Mouse (Mus musculus) spleen, adult 2 months (tissue): ENCODE measurements at regions not wholly inside any gene's neighbourhood (a gene's known extent, or its start where the extent isn't known, plus 50 kb on each side); places are given as distances from the start of the nearest gene placed in this dataset.

ENCODE experiments used
- DNase-seq, 2 experiments: peaks; one replicate each; pipeline versions ENCODE4 v3.0.0 to v3.0.0-alpha.2; 2012 to 2021; ENCODE audit warnings: low spot score in 2 of 2, low read depth in 1 of 2
- H3K27ac ChIP-seq: fragments of 200-500 bp; 2 replicates; pipeline ENCODE4 v1.5.1; 2012; ENCODE audit warnings: low read length, inconsistent platforms; ENCODE audit not compliant: insufficient read depth
- H3K27me3 ChIP-seq: fragments of 200-500 bp; 2 replicates; pipeline ENCODE4 v1.6.1; 2012; ENCODE audit warnings: mild to moderate bottlenecking, moderate library complexity, low read length, inconsistent platforms; ENCODE audit not compliant: control insufficient read depth, insufficient read depth
- H3K36me3 ChIP-seq: fragments of 200-500 bp; 2 replicates; pipeline ENCODE4 v1.6.1; 2012; ENCODE audit warnings: mild to moderate bottlenecking, low read length, inconsistent platforms; ENCODE audit not compliant: control insufficient read depth, insufficient read depth
- H3K4me1 ChIP-seq: fragments of 200-500 bp; 2 replicates; pipeline ENCODE4 v1.6.1; 2011; ENCODE audit warnings: inconsistent platforms; ENCODE audit not compliant: control insufficient read depth, insufficient read depth, insufficient read length
- H3K4me3 ChIP-seq: fragments of 200-500 bp; 2 replicates; pipeline ENCODE4 v1.5.1; 2011; ENCODE audit warnings: mild to moderate bottlenecking, inconsistent platforms; ENCODE audit not compliant: insufficient read depth, insufficient read length; ENCODE audit errors: extremely low read depth
- CTCF ChIP-seq: fragments of 200-500 bp; IDR thresholded peaks from 2 replicates; pipeline ENCODE4 v1.5.1; 2011; ENCODE audit warnings: mild to moderate bottlenecking, inconsistent platforms; ENCODE audit not compliant: insufficient read depth, insufficient read length, insufficient replicate concordance; ENCODE audit errors: extremely low read depth
- POLR2A ChIP-seq: fragments of 200-500 bp; IDR thresholded peaks from 2 replicates; pipeline ENCODE4 v1.6.1; 2011; ENCODE audit warnings: low read depth, low read length, inconsistent platforms
- WGBS: fragments of 180-500 bp; shearing (Covaris S2); methylation state at CpG from one replicate; pipeline ENCODE4 v1.1.7; 2018; 5-methylcytosine and 5-hydroxymethylcytosine counted together

- H3K27me3 ChIP-seq, result no peaks in the 10 kb centered on the region
- WGBS, result 89% methylated on average over 6 of the region's 6 CpGs
- no peaks in the 10 kb centered on the region for H3K4me1 ChIP-seq
- DNase-seq, result no peak
- no peak overlapping the region for H3K4me3 ChIP-seq
- H3K36me3 ChIP-seq, result no peaks in the 10 kb centered on the region
- no peak overlapping the region for H3K27ac ChIP-seq
- TF ChIP-seq CTCF (no peak), POLR2A (no peak)
Measured at GRCm38 (mm10) chr2:169450801-169451200, 136.7 kb downstream of the Gm11011 start.

GRCm38 (mm10) chr2:169447495-169448280 lies 139.9 kb downstream of the Gm11011 start:
- TF ChIP-seq POLR2A, result no peak
- TF ChIP-seq CTCF, result no peak
- Histone ChIP-seq H3K27ac (no peak overlapping the region), H3K36me3 (no peaks in the 10 kb centered on the region), H3K4me1 (no peaks in the 10 kb centered on the region), H3K4me3 (no peak overlapping the region), H3K27me3 (no peaks in the 10 kb centered on the region)
- no peak for DNase-seq
- WGBS, result 75% methylated on average over 6 of the region's 6 CpGs

- Histone ChIP-seq H3K36me3 (no peaks in the 10 kb centered on the region), H3K27me3 (no peaks in the 10 kb centered on the region), H3K27ac (no peak overlapping the region), H3K4me1 (no peaks in the 10 kb centered on the region), H3K4me3 (no peak overlapping the region)
- DNase-seq, result no peak
- WGBS, result 92% methylated on average over 5 of the region's 5 CpGs
- TF ChIP-seq POLR2A (no peak), CTCF (no peak)
Measured at GRCm38 (mm10) chr2:169445877-169446276, 141.7 kb downstream of the Gm11011 start.

DNA sequence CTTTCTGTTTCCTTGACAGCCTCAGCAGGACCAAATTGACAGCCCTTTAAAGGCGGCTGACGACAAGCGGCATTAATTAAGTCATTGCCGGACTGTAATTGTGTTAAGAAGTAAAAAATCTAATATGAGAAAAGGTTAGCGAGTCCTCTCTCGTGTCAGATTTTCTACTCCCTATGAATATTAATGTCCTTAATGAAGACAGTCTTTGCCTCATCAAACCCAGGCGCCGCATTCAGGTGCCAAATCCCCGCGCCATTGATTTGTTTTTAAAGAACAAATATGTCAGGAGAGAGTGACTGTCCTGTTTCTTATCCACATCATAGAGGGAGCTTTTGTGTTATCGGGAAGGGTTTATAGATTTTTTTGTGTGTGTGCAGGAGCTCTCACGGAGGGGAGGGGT lies 142.2 kb downstream of the Gm11011 start:
- Histone ChIP-seq H3K4me3 (no peak overlapping the region), H3K27me3 (no peaks in the 10 kb centered on the region), H3K27ac (no peak overlapping the region), H3K36me3 (no peaks in the 10 kb centered on the region), H3K4me1 (no peaks in the 10 kb centered on the region)
- DNase-seq, result no peak
- WGBS, result 95% methylated on average over 12 of the region's 12 CpGs
- no peak for TF ChIP-seq POLR2A
- TF ChIP-seq CTCF, result no peak

DNA sequence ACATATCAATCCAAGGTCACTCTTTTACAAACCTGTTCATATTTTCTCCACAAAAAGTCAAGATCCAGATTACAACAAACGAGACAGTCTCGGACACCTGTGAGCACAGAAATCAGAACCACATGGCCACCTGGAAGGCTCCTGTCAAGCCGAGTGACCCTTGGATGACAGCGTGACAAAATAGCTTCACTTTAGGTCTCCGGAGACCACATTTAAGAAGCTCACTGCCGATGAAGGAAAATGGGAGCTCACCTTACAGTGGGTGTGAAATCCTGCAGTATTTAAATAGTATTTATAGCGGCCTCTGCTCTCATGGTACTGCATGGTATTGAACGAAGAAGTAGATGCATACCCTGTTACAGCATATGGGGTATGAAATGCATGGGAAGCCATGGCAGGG lies 144.3 kb downstream of the Gm11011 start:
- Histone ChIP-seq H3K4me1 (no peaks in the 10 kb centered on the region), H3K36me3 (no peaks in the 10 kb centered on the region), H3K4me3 (no peak overlapping the region), H3K27me3 (no peaks in the 10 kb centered on the region), H3K27ac (no peak overlapping the region)
- WGBS, result 90% methylated on average over 8 of the region's 8 CpGs
- DNase-seq, result no peak
- no peak for TF ChIP-seq POLR2A
- no peak for TF ChIP-seq CTCF

GRCm38 (mm10) chr2:169431516-169431915 lies 156.0 kb downstream of the Gm11011 start:
- no peak overlapping the region for H3K4me3 ChIP-seq
- H3K27me3 ChIP-seq, result no peaks in the 10 kb centered on the region
- no peak for DNase-seq
- TF ChIP-seq POLR2A (no peak), CTCF (no peak)
- 95% methylated on average over 8 of the region's 8 CpGs for WGBS
- H3K27ac ChIP-seq, result no peak overlapping the region
- no peaks in the 10 kb centered on the region for H3K4me1 ChIP-seq
- H3K36me3 ChIP-seq, result no peaks in the 10 kb centered on the region

- no peak overlapping the region for H3K4me3 ChIP-seq
- no peaks in the 10 kb centered on the region for H3K4me1 ChIP-seq
- no peaks in the 10 kb centered on the region for H3K27me3 ChIP-seq
- no peak for DNase-seq
- TF ChIP-seq CTCF, result no peak
- no peak for TF ChIP-seq POLR2A
- WGBS, result 91% methylated on average over 7 of the region's 7 CpGs
- H3K36me3 ChIP-seq, result no peaks in the 10 kb centered on the region
- no peak overlapping the region for H3K27ac ChIP-seq
Measured at GRCm38 (mm10) chr2:169429411-169429810, 158.1 kb downstream of the Gm11011 start.
